Mouse (Mus musculus) CD8-positive naive resting alpha-beta T cell, adult 2 months (primary cell): ENCODE data around the gene Cadm2.

Source experiments
- DNase-seq, 2 experiments: peaks; one replicate each; pipeline ENCODE4 v3.0.0; 2022; ENCODE audit warnings: low read depth in 2 of 2, low spot score in 2 of 2

Cadm2 gene

GRCm38 (mm10) chr16:66968336-66968735, 652.4 kb downstream of the Cadm2 start:
- DNase-seq, result no peak

DNA sequence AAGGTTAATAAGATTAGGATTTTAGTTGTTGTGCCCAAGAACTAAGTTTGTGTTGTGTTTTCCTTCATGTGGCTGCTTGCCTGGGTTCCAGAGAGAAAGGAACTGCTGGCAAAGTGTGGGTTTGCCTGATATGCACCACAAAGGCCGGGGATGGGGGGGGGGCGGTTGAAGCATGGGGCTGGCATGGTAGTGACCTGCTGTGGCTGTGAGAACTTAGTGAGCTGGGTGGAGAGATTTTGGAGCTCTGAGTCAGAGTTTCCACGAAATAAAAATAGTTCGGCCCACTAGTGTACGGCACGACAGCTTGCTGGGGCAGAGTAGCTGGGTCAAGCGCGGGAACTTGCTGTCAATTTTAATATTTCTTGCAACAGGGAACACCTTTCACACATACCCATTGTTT, 653.0 kb downstream of the Cadm2 start:
- no peak for DNase-seq

- DNase-seq, result no peak
Observed at GRCm38 (mm10) chr16:66959146-66959545, 661.6 kb downstream of the Cadm2 start.

GRCm38 (mm10) chr16:66955876-66956275, 664.8 kb downstream of the Cadm2 start:
- no peak for DNase-seq

- DNase-seq, result no peak
Observed at GRCm38 (mm10) chr16:66936332-66936731, 684.4 kb downstream of the Cadm2 start.

GRCm38 (mm10) chr16:66925517-66925916, 695.2 kb downstream of the Cadm2 start:
- DNase-seq, result no peak

- no peak for DNase-seq
Observed at GRCm38 (mm10) chr16:66922753-66923152, 698.0 kb downstream of the Cadm2 start.

DNA sequence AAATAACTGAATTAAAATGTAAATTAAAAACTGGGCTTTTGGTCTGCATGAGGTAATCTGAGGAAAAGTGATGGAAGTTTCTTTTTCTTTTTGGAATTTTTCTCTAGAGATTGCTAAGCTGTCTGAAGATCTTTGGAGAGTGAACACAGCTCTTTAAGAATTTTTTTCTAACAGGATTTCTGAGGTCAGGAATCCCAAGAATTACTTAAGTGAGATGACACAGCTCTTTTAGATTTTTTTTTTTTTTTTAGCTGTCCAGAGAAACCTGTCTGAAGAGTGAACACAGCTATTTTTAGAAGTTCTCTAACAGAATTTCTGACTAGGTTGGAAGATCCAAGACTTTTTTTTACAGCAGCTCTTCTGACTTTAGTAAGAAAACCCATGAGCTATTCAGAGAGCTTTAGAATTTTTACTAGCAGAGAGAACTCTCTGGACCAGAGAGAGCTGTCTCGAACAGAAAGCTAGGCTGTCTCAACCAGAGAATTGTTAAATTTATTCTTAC, 699.2 kb downstream of the Cadm2 start:
- DNase-seq, result no peak

- DNase-seq, result no peak
Observed at GRCm38 (mm10) chr16:66919889-66920402, 700.8 kb downstream of the Cadm2 start.

- DNase-seq, result no peak
Observed at GRCm38 (mm10) chr16:66901801-66902200, 718.9 kb downstream of the Cadm2 start.

- no peak for DNase-seq
Observed at GRCm38 (mm10) chr16:66900664-66901063, 720.0 kb downstream of the Cadm2 start.

DNA sequence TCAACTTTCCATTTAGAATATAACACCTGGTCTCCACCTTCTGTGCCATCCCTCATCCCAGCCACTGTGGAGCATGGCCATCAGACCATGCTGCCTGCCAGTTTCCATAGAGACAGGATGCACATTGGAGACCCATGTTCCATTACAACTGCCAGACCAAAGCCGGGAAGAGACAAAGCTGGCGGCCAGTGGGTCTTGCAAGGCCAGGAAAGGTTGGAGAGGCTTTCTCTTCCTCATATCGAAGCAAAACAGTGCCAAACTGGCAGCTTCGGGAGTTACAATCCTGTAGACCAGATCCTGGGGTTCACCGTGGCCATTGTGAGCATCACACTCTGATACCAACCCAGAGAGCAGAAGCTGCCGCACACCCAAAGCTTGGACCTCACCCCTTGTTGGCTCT, 728.3 kb downstream of the Cadm2 start:
- no peak for DNase-seq

DNA sequence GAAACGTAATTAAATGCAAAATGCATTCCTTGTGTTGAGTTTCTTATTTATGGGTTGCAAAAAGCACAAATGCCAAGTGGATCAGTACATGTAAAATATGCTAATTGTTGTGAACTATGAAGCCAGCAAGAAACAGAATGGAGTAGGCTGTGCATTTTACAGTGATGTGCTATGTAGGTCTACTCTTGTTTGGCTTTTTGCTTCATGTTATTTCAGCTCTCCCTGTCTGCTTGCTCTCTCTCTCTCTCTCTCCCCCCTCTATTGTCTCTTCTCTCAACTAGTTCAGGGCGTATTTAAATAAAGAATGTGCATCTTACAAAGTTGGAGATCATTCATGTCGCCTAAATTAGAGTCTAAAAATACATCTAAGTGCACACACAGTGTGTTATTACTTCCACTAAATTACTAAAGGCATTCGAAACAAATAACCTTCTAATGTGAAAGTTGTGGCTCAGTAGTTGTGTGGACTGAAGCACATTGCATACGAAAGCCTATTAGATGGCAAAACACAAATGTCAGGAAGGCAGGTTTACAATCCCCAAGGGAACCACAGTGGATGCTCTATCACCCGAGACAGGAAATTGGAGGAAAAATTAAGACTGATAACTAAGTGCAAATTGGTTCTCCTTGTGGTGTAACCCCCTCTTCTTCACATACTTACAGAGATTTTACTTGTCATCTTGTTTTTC, 729.0 kb downstream of the Cadm2 start:
- no peak for DNase-seq

- no peak for DNase-seq
Observed at GRCm38 (mm10) chr16:66889907-66890306, 730.8 kb downstream of the Cadm2 start.

DNA sequence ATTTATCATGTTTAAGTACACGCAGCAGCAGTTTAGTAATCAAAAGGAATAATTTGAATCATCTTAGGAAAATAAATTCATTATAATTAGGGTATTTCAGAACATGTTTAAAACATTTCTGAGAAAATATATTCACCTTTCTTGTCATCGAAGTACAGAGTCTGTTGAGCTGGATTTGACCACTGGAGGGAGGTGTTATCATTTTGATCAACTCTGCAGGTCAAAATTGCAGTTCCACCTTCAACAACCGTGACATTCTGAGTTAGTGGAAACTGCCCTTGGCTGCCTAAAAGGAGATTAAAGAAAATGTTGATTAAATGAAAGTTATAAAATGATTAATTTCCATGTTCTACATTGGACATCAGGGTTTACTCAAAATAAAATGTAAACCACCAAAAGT, 738.1 kb downstream of the Cadm2 start:
- DNase-seq, result no peak

DNA sequence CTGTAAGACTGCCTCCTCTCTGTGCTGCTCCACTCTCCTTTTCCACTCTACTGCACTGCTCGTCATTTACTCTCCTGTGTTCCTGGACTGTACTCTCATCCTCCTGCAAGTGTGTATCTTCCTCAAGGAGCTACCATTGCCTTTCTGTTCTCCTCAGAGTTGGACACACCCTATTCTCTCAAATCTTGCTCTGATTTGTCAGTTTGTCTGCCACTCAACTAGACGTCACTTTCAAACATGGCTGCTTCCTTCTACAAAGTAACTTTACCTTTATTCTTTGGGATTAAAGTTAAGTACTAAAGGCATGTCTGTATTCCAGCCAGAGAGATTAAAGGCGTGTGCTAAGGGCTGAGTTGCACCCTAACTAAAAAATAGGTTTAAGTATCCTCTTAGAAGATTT, 749.5 kb downstream of the Cadm2 start:
- no peak for DNase-seq

- no peak for DNase-seq
Observed at GRCm38 (mm10) chr16:66851047-66851446, 769.7 kb downstream of the Cadm2 start.

DNA sequence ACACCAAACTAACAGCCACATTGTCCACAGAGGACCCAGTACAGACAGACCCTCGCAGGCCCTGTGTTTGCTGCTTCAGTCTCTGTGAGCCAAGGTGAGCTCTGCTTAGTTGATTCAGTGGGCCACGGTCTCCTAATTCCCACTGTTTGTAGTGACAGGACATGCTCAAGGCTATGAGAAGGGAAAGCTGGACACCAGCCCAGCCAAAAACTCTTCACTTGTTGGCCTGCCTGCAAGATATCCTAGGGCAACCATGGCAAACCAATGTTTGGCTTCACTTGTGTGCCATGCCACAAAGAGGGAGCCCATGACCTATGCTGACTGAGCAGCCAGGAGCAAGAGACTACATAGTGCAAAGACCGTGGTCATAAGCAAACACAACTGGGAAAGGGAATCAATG, 795.8 kb downstream of the Cadm2 start:
- DNase-seq, result no peak

DNA sequence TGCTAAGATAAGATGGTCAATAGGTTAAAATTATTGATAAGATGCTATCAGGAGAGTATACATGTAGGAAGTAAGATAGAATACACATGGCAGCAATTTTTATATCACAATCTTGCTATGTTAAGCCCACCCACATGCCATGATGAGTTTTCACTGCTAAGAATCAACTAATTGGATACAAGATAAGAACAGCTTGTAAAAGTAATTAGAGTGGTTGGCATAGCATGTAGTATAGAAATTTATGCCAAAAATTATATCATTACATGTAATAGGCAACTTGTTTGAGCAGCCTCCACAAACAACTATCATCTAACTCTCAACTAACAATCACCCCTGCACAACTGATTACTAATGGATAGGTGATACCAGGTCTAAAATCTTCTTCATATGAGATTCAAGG, 809.2 kb downstream of the Cadm2 start:
- no peak for DNase-seq

DNA sequence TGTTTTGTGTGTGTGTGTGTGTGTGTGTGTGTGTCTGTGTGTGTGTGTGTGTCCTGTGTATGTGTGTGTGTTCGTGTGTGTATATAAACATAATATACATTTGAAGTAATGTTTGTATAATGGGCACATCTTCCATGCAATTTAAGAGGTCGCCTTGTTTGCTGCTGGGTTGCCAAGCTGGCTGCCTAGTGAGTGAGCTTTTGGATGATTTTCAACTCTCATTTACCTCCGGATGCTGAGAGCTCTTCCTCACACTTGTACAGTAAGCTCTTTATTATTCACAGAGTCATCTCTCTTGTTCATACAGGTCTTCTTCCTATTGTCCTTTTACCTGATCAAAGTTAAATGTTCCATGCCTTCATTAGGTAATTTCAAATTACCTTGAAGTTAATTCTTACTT, 822.5 kb downstream of the Cadm2 start:
- DNase-seq, result no peak

- DNase-seq, result no peak
Observed at GRCm38 (mm10) chr16:66793067-66793466, 827.6 kb downstream of the Cadm2 start.

GRCm38 (mm10) chr16:66771883-66772282, 848.8 kb downstream of the Cadm2 start:
- DNase-seq, result no peak

GRCm38 (mm10) chr16:66769545-66769944, 851.2 kb downstream of the Cadm2 start:
- no peak for DNase-seq
